Mouse (Mus musculus) E14TG2a.4 (cell line): ENCODE results near the gene Tmem186.

ENCODE experiments used
- CTCF ChIP-seq: conservative IDR thresholded peaks from 2 replicates; pipeline ENCODE4 v1.5.1; 2014; ENCODE audit warnings: low read length
- POU5F1 ChIP-seq: IDR thresholded peaks from 2 replicates; pipeline ENCODE4 v1.6.1; 2014; ENCODE audit warnings: low read length, borderline replicate concordance

DNA sequence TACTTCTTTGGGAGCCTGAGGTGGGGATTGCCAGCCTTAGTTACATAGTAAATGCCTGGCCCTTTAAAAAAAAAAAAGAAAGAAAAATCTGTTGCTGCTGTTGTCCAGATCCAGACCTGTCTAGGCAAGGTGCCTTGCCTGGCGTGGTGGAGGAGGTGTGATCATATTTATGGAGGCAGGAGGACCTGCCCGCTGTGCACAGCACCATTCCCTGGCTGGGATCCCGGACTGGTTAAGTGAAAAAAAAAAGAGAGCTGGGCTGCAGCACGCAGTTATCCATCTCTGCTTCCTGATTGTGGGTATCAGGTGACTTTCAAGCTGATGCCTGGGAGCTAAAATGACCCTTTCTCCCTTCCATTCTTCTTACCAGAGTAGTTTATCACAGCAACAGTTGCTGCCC lies 47.6 kb upstream of the Tmem186 start:
- TF ChIP-seq CTCF (no peak), POU5F1 (no peak)
